Mouse (Mus musculus) heart, adult 11 months (tissue): Measurements from ENCODE around the gene Atr.

Experiments used
- DNase-seq: peaks from one replicate; pipeline ENCODE4 v3.0.0; 2022

The Atr gene

DNA sequence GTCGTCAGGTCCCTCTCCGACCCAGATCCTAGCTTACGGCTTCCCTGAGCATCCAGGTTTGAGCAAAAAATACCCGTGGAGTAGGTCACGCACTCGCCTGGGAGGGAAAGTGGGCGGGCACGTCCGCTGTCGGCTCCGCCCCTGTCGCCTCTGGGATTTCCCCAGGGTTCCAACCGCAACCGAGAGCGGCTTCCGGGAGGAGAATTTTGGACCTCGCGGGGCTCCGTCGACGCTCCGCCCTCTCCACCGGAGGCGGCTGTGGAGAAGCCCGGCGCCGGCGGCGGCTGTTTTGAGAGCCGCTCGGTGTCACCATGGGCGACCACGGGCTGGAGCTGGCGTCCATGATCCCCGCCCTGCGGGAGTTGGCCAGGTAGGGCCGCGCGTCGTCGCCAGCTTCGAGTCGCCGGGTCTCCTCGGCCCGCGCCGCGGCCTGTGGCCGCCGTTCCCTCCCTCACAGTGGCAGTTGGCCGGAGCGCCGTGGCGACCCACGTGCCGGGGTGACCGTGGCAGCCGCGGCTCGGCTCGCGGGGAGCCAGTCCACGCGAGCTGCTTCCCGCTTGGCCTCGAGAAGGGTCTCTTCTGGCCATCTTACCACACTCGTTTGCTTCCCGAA lies at the start of gene Atr:
Atr (plus strand) TSS at position 184 of the 613 bp plus-strand sequence.
- DNase-seq = peak; percentile 99

DNA sequence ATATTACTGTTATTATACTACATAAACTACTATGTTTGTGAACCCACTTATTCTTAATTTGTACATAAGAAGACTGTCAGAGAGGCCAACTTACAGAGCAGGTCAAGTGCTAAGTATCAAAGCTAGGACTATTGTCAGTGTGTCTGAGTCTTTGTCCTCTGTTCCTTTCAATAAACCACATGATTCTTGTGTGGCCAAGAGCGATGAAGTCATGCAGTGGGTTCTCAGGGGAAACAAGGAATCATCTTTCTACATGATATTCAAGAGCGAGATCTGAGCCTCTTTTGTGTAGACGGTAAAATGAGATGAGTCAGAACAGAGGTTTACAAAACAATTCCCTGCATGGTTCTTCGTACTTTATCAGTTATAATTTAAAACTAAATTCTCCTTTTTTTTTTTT lies 47.8 kb upstream of the Atr start:
- peak; percentile 17 for DNase-seq

GRCm38 (mm10) chr9:95811817-95812216 lies 45.6 kb upstream of the Atr start:
- peak; percentile 14 for DNase-seq

- peak; percentile 45 for DNase-seq
Measured at GRCm38 (mm10) chr9:95813721-95814531, 43.5 kb upstream of the Atr start.

GRCm38 (mm10) chr9:95815015-95815673 lies 42.3 kb upstream of the Atr start:
- peak; percentile 48 for DNase-seq

DNA sequence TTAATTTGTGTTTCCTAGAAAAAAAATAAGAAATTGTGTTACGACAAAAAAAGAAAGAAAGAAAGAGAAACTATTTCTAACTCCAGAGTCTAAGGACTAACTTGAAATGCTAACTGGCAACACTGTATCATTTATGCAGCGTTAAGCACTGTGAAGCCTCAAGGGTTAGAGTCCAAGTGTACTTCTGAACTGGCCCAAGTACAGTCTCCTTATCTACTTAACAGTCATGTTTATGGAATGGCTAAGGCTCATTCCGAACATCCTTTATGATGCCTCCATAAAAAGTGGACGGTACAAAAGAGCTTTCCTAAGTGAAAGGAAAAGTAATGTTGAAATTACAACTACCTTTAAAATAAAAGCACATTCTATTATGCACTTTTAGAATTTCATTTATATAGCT lies 41.7 kb upstream of the Atr start:
- no peak for DNase-seq

- no peak for DNase-seq
Measured at GRCm38 (mm10) chr9:95822531-95822930, 34.9 kb upstream of the Atr start.

DNA sequence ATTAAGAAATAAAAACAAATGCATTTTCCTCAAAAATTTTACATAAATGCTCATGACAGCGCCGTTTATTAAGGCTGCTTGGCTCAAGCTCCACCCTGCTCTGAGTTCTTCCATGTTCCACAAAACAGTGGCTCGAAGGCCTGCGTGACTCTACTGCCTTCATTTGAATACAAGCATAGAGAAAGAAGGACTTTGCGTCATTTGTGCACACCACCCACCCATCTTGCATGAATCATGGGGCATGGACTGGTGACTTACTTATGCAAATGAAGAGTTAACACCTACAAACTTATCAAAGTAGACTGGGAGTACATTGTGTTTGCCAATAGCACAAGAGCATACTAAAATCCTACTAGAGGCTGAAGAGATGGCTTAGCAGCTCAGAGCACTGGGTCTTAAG lies 29.8 kb upstream of the Atr start:
- DNase-seq = peak; percentile 75

DNA sequence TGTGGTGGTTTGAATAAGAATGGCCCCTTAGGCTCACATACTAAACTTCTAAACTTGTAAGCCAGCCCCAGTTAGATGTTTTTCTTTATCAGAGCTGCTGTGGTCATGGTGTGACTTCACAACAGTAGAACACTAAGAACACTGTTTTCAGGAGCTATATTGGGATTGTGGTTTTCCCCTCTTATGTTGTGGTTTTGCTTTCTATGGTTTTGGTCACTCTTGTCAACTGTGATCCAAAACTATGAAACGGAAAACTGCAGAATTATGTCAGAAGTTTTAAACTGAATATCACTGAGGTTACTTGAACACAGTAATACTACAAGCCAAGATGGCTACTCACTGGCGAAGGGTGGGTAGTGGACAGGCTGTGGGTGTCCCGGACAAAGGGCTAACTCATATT lies 24.6 kb upstream of the Atr start:
- no peak for DNase-seq

DNA sequence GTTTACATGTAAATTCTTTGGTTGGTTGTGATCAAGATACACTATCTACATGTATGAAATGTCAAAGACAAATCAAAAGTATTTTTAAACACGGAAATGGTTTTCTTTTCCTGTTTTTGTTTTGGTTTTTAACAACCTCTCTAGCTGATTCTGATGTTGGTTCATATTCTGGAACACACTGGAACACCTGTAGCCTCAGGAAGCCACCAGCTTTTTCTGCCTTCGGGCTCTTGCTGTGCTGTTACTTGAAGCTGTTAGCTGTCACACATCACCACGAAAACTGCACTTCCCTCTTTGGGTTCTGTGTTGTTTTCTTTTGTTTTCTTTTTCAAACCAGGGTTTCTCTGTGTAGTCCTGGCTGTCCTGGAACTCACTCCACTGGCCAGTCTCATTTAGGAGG lies 22.6 kb upstream of the Atr start:
- DNase-seq = no peak

GRCm38 (mm10) chr9:95835741-95836140 lies 21.7 kb upstream of the Atr start:
- peak; percentile 85 for DNase-seq

- no peak for DNase-seq
Measured at GRCm38 (mm10) chr9:95839424-95839823, 18.0 kb upstream of the Atr start.

DNA sequence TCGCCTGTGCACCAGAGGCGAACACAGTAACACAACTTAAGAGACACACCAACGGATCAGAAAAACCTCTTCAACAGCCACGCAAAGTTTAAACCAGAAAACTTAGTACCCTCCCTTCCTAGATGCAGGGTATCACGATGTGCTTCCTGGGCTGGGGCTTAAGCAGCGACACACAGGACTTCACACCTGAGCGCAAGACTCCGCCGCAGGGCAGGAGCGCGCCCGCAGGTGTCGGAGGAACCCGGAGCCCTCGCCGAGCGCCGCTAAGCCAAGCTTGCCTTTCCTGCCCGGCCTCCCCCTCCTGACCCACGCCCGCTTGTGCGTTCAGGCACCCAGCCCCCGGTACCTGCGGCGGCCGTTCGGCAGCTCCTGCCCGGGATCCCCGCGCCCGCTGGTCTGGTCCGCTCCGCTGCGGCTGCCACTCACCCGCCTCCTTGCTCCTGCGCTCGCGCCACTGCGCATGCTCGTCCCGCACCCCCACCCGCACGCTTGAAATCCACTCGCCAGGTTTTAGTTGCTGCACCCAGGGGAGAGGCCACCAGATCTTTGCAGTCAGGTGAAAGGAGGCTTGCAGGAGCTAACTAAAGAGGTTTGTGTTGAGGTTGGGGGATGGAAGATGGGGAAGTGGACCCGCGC lies 12.5 kb upstream of the Atr start, which contains the start of gene Pls1:
Pls1 (minus strand) TSS at position 487 of the 636 bp plus-strand sequence.
- DNase-seq = peak; percentile 93

GRCm38 (mm10) chr9:95845711-95846110 lies 11.7 kb upstream of the Atr start:
- DNase-seq = peak; percentile 41

- DNase-seq = no peak
Measured at GRCm38 (mm10) chr9:95851671-95852070, 5.7 kb upstream of the Atr start.

GRCm38 (mm10) chr9:95852896-95853295 lies 4.5 kb upstream of the Atr start:
- no peak for DNase-seq

GRCm38 (mm10) chr9:95854891-95855290 lies 2.5 kb upstream of the Atr start:
- DNase-seq = no peak

DNA sequence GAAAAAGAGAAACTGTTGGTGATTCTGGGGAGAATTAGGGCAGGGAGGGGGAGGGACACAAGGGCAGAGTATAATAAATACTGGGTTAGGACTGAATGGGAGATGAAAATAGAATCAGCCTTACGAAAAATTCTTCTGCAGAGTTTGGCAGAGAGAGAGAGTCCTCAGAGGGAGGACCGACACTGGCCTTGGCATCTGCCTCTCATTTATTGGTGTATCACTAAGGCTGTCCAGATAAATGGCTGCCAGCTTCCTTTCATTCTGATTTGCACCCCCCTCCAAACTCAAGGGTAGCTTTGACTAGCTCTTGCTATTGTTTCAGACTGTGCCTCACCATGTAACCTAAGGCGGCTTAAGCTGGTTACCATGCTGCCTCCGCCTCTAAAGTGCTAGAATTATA lies 1.4 kb upstream of the Atr start:
- DNase-seq = peak; percentile 91

GRCm38 (mm10) chr9:95858027-95858570 lies 702 bp downstream of the Atr start:
- no peak for DNase-seq

DNA sequence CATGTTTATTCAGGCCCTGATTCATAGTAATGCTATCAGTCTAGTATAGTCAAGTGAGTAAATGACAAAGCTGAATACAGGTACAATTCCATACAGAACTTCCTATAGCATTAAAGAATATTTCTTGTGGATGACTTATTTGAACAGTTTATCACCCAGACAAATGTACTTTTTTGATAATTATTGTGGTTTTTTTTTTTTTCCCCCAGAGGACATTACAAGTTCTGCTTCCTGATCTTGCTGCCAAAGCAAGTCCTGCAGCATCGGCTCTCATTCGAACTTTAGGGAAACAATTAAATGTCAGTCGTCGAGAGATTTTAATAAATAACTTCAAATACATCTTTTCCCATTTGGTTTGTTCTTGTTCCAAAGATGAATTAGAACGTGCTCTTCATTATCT lies 20.8 kb downstream of the Atr start:
- DNase-seq = no peak

- no peak for DNase-seq
Measured at GRCm38 (mm10) chr9:95882751-95883150, 25.4 kb downstream of the Atr start.

DNA sequence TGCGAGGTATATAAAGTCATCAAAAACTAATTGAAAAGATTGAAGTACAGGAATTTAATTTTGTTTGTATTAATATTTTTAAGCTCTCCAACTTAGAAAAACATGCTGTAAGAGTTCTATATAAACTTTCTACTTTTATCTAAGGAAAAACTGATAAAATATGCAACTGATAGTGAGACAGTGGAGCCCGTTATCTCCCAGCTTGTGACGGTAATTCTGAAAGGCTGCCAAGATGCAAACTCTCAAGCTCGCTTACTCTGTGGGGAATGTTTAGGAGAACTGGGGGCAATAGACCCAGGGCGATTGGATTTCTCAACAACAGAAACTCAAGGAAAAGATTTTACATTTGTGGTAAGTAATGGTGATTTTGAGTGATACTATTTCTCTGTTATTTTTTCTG lies 40.0 kb downstream of the Atr start:
- no peak for DNase-seq

- no peak for DNase-seq
Measured at GRCm38 (mm10) chr9:95932855-95933254, 75.5 kb downstream of the Atr start.
